Mouse (Mus musculus) G1E (cell line): Measurements from ENCODE around the gene Fcgr2b.

ENCODE experiments used
- CTCF ChIP-seq: IDR thresholded peaks from 2 replicates; pipeline ENCODE4 v1.5.1; 2012; ENCODE audit warnings: low read depth, low read length, inconsistent platforms, mixed read lengths
- GATA1 ChIP-seq: IDR thresholded peaks from 2 replicates; pipeline ENCODE4 v1.6.1; 2012; ENCODE audit warnings: borderline replicate concordance, low read length, inconsistent platforms, mixed read lengths
- GATA2 ChIP-seq: IDR thresholded peaks from 2 replicates; pipeline ENCODE4 v1.6.1; 2012; ENCODE audit warnings: low read depth, low read length, inconsistent platforms, borderline replicate concordance
- TAL1 ChIP-seq: conservative IDR thresholded peaks from 2 replicates; pipeline ENCODE4 v1.6.1; 2012; ENCODE audit warnings: low read depth, low read length, inconsistent platforms, mixed read lengths

GRCm38 (mm10) chr1:170967581-170967980, 8.8 kb downstream of the Fcgr2b start:
- TF ChIP-seq CTCF (no peak), GATA1 (no peak), TAL1 (no peak), GATA2 (no peak)
